Mouse (Mus musculus) hindbrain, postnatal 0 days (tissue): ENCODE data around the gene Wnk2. TPM values are rescaled to one million over a fixed set of nuclear protein-coding genes. Genes with fewer than 3 reads are reported as not detected.
A peak's percentile ranks its signal among the peaks of the same experiment; 100 is the strongest.

Source experiments
- ATAC-seq: fragments of 200-750 bp; cut with Nextera tagmentation; 2 replicates; pipeline ENCODE4 v1.8.0; 2017; ENCODE audit warnings: mild to moderate bottlenecking, moderate TSS enrichment, moderate library complexity
- DNase-seq: peaks from one replicate; pipeline ENCODE4 v3.0.0-alpha.2; 2015; ENCODE audit warnings: low spot score
- H3K27ac ChIP-seq: fragments of 300-500 bp; sonication (generic); 2 replicates; pipeline ENCODE4 v1.5.1; 2014; ENCODE audit warnings: mild to moderate bottlenecking
- H3K27me3 ChIP-seq: fragments of 300-500 bp; sonication (generic); 2 replicates; pipeline ENCODE4 v1.6.1; 2014; ENCODE audit warnings: low read length, mixed read lengths; ENCODE audit not compliant: insufficient read depth
- H3K36me3 ChIP-seq: fragments of 300-500 bp; sonication (generic); 2 replicates; pipeline ENCODE4 v1.6.1; 2014; ENCODE audit warnings: low read length, mixed read lengths; ENCODE audit not compliant: insufficient read depth
- H3K4me1 ChIP-seq: fragments of 300-500 bp; sonication (generic); 2 replicates; pipeline ENCODE4 v1.6.1; 2014; ENCODE audit warnings: antibody characterized with exemption, low read length, mixed read lengths; ENCODE audit not compliant: insufficient read depth
- H3K4me2 ChIP-seq: fragments of 300-500 bp; sonication (generic); 2 replicates; pipeline ENCODE4 v1.6.1; 2014; ENCODE audit warnings: low read depth, mild to moderate bottlenecking, low read length, moderate library complexity, mixed read lengths
- H3K4me3 ChIP-seq: fragments of 300-500 bp; sonication (generic); 2 replicates; pipeline ENCODE4 v1.5.1; 2014; ENCODE audit warnings: low read length
- H3K9ac ChIP-seq: fragments of 300-500 bp; sonication (generic); replicated peaks from 2 replicates; pipeline ENCODE4 v1.6.1; 2014; ENCODE audit warnings: mild to moderate bottlenecking, low read length, moderate library complexity, mixed read lengths
- H3K9me3 ChIP-seq: fragments of 300-500 bp; sonication (generic); 2 replicates; pipeline ENCODE4 v1.6.1; 2016; ENCODE audit warnings: low read length, mixed read lengths
- CTCF ChIP-seq: IDR thresholded peaks from 2 replicates; pipeline ENCODE4 v1.5.1; 2016; ENCODE audit warnings: antibody characterized with exemption, control low read depth, low read depth
- WGBS: fragments of 180-500 bp; shearing (Covaris S2); extraction: QIAGEN DNeasy Blood & Tissue Kit; methylation state at CpG from one replicate; pipeline ENCODE4 v1.1.7; 2014; 5-methylcytosine and 5-hydroxymethylcytosine counted together
- polyA plus RNA-seq: library from polyadenylated mRNA; unstranded; fragments of >200 nt; fragmentation: Nextera tagmentation; extraction: Ambion mirVana; gene quantifications from 2 replicates; pipeline ENCODE4 v1.2.1, GENCODE M21; 2015
- total RNA-seq: library from RNA; depleted of rRNA; stranded (reverse); fragments of >200 nt; gene quantifications from 2 replicates; pipeline ENCODE4 v1.2.3, GENCODE M21; 2014

Wnk2 gene
- total and polyA plus RNA-seq, 2 experiments from 2014 or later, result 15.1 to 63.8 TPM

DNA sequence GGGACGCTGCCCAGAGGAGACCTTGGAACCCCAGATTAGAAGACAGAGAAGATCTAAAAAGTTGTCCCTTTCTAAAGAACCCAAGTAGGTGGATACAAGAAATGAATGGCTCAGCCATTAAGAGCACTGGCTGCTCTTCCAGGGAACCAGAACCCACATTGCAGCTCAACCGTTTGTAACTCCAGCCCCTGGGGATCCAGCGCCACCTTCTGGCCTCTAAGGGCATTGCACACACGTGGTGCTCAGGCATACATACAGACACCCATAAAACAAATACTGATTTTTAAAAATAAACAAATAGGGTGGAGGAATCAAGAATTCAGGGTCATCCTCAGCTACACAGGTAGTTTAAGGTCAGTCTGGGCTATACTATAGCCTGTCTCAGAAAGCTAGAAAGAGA is 8.8 kb upstream of the Wnk2 start:
- 71% methylated on average over 4 of the region's 4 CpGs for WGBS
- Histone ChIP-seq H3K4me2 (no peak overlapping the region), H3K36me3 (no peaks in the 10 kb centered on the region), H3K4me1 (no peaks in the 10 kb centered on the region), H3K27ac (no peak overlapping the region), H3K4me3 (no peak overlapping the region), H3K27me3 (no peaks in the 10 kb centered on the region), H3K9ac (no peak overlapping the region), H3K9me3 (no peaks in the 10 kb centered on the region)
- no peak for ATAC-seq
- no peak for DNase-seq
- TF ChIP-seq CTCF, result peak; percentile 59

GRCm38 (mm10) chr13:49154621-49155020 is 6.8 kb upstream of the Wnk2 start:
- no peaks in the 10 kb centered on the region for H3K4me1 ChIP-seq
- no peaks in the 10 kb centered on the region for H3K36me3 ChIP-seq
- H3K9me3 ChIP-seq, result no peaks in the 10 kb centered on the region
- DNase-seq, result no peak
- no peak overlapping the region for H3K4me2 ChIP-seq
- 0 out of 2 replicates have a peak overlapping the region, but pooled peaks have one; percentile 9 for H3K9ac ChIP-seq
- H3K27me3 ChIP-seq, result no peaks in the 10 kb centered on the region; the same call in 1 of the 2 replicates
- no peak overlapping the region for H3K4me3 ChIP-seq
- H3K27ac ChIP-seq, result no peak overlapping the region
- no peak for ATAC-seq
- 49% methylated on average over 7 of the region's 7 CpGs for WGBS
- no peak for TF ChIP-seq CTCF

GRCm38 (mm10) chr13:49154028-49154427 is 6.2 kb upstream of the Wnk2 start:
- Histone ChIP-seq H3K9me3 (no peaks in the 10 kb centered on the region), H3K4me3 (no peak overlapping the region), H3K27ac (no peak overlapping the region), H3K36me3 (no peaks in the 10 kb centered on the region), H3K27me3 (no peaks in the 10 kb centered on the region; the same call in 1 of the 2 replicates), H3K9ac (0 out of 2 replicates have a peak overlapping the region, but pooled peaks have one; percentile 9), H3K4me1 (no peaks in the 10 kb centered on the region), H3K4me2 (no peak overlapping the region)
- ATAC-seq (no peak), DNase-seq (no peak)
- no peak for TF ChIP-seq CTCF
- WGBS, result 77% methylated on average over 10 of the region's 10 CpGs

DNA sequence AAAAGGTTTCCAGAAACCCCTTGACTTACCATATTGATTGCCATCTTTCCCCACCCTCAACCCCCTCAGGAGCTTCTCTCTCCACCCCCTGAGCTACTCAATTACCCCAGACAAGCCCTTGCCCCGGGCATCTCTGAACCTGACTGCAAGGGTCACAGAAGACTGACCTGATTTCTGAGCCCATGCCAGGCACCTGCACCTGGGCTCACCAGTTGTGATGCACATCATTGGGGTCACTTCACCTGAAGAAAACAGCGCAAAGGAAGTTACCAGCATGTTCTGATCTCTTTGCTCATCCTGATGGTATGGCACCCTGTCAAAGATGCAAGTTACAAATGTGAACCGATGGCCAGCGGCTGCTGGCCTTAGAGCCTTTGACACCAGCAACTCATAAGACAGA is 873 bp upstream of the Wnk2 start:
- Histone ChIP-seq H3K4me3 (no peak overlapping the region), H3K4me2 (no peak overlapping the region), H3K4me1 (peaks cover 30% of the 10 kb centered on the region), H3K36me3 (no peaks in the 10 kb centered on the region), H3K9ac (no peak overlapping the region), H3K27ac (no peak overlapping the region), H3K27me3 (no peaks in the 10 kb centered on the region; the same call in 1 of the 2 replicates), H3K9me3 (no peaks in the 10 kb centered on the region)
- no peak for ATAC-seq
- TF ChIP-seq CTCF, result no peak
- DNase-seq, result no peak
- WGBS, result 84% methylated on average over 4 of the region's 4 CpGs

- Histone ChIP-seq H3K4me1 (peaks cover 31% of the 10 kb centered on the region), H3K27me3 (no peaks in the 10 kb centered on the region; the same call in 1 of the 2 replicates), H3K9ac (peak overlapping the region; percentile 87), H3K9me3 (no peaks in the 10 kb centered on the region), H3K4me3 (peak overlapping the region; percentile 82), H3K4me2 (peak overlapping the region; percentile 90), H3K36me3 (no peaks in the 10 kb centered on the region), H3K27ac (peak overlapping the region; percentile 87)
- 1% methylated on average over 70 of the region's 98 CpGs for WGBS
- no peak for TF ChIP-seq CTCF
- DNase-seq (peak; percentile 75), ATAC-seq (peak; percentile 79)
Measured at GRCm38 (mm10) chr13:49147007-49147857, 582 bp downstream of the Wnk2 start.

DNA sequence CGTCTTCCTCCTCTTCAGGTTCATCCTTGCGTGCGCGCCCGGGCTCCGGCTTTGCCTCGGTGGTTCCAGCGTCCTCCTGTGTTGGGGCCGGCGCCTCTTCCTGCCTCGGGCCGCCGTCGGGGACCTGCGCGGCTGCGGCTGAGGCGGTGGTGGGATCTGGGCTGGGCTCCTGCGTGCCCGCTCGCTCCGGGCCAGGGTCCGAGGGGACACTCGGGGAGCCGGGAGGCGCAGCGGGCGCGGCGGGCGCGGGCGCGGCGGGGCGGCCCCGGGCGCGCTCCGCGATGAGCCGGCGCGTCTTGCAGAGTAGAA is 1.2 kb downstream of the Wnk2 start:
- TF ChIP-seq CTCF, result no peak
- peak; percentile 54 for DNase-seq
- no peak for ATAC-seq
- no peaks in the 10 kb centered on the region for H3K36me3 ChIP-seq
- H3K4me2 ChIP-seq, result peak overlapping the region; percentile 90
- H3K9ac ChIP-seq, result peak overlapping the region; percentile 87
- no peaks in the 10 kb centered on the region; the same call in 1 of the 2 replicates for H3K27me3 ChIP-seq
- H3K9me3 ChIP-seq, result no peaks in the 10 kb centered on the region
- peak overlapping the region; percentile 87 for H3K27ac ChIP-seq
- H3K4me3 ChIP-seq, result peak overlapping the region; percentile 82
- H3K4me1 ChIP-seq, result peaks cover 31% of the 10 kb centered on the region
- 2% methylated on average over 27 of the region's 44 CpGs for WGBS
